Mouse (Mus musculus) kidney, postnatal 0 days (tissue): ENCODE results near the gene Krt86. TPM values are rescaled to one million over a fixed set of nuclear protein-coding genes. Genes with fewer than 3 reads are reported as not detected.
A peak's percentile ranks its signal among the peaks of the same experiment; 100 is the strongest.

ENCODE experiments used
- ATAC-seq: fragments of 200-750 bp; cut with Nextera tagmentation; replicated peaks from 2 replicates; pipeline ENCODE4 v1.8.0; 2017; ENCODE audit warnings: low read depth, moderate number of reproducible peaks, moderate TSS enrichment, moderate library complexity; ENCODE audit not compliant: low FRiP score
- DNase-seq: peaks from one replicate; pipeline ENCODE4 v3.0.0-alpha.2; 2016; ENCODE audit warnings: low spot score
- H3K27ac ChIP-seq: fragments of 300-500 bp; sonication (generic); 2 replicates; pipeline ENCODE4 v1.5.1; 2014; ENCODE audit warnings: mild to moderate bottlenecking
- H3K27me3 ChIP-seq: fragments of 300-500 bp; sonication (generic); 2 replicates; pipeline ENCODE4 v1.6.1; 2014; ENCODE audit warnings: low read length, mixed read lengths; ENCODE audit not compliant: insufficient read depth
- H3K36me3 ChIP-seq: fragments of 300-500 bp; sonication (generic); 2 replicates; pipeline ENCODE4 v1.6.1; 2014; ENCODE audit warnings: low read length, mixed read lengths; ENCODE audit not compliant: insufficient read depth
- H3K4me1 ChIP-seq: fragments of 300-500 bp; sonication (generic); replicated peaks from 2 replicates; pipeline ENCODE4 v1.6.1; 2014; ENCODE audit warnings: antibody characterized with exemption, low read length, mixed read lengths; ENCODE audit not compliant: insufficient read depth
- H3K4me2 ChIP-seq: fragments of 300-500 bp; sonication (generic); 2 replicates; pipeline ENCODE4 v1.6.1; 2014; ENCODE audit warnings: mild to moderate bottlenecking, low read length, moderate library complexity, mixed read lengths
- H3K4me3 ChIP-seq: fragments of 300-500 bp; sonication (generic); replicated peaks from 2 replicates; pipeline ENCODE4 v1.5.1; 2014; ENCODE audit warnings: low read depth, low read length
- H3K9ac ChIP-seq: fragments of 300-500 bp; sonication (generic); 2 replicates; pipeline ENCODE4 v1.6.1; 2014; ENCODE audit warnings: low read depth, low read length
- H3K9me3 ChIP-seq: fragments of 300-500 bp; sonication (generic); replicated peaks from 2 replicates; pipeline ENCODE4 v1.6.1; 2016; ENCODE audit warnings: low read length, inconsistent platforms, mixed read lengths
- CTCF ChIP-seq: IDR thresholded peaks from 2 replicates; pipeline ENCODE4 v1.5.1; 2016; ENCODE audit warnings: antibody characterized with exemption, low read depth, mild to moderate bottlenecking, moderate library complexity
- WGBS: fragments of 180-500 bp; shearing (Covaris S2); extraction: QIAGEN DNeasy Blood & Tissue Kit; methylation state at CpG from one replicate; pipeline ENCODE4 v1.1.7; 2014; 5-methylcytosine and 5-hydroxymethylcytosine counted together
- polyA plus RNA-seq: library from polyadenylated mRNA; unstranded; fragments of >200 nt; fragmentation: Nextera tagmentation; extraction: Ambion mirVana; gene quantifications from 2 replicates; pipeline ENCODE4 v1.2.1, GENCODE M21; 2015

The Krt86 gene
- polyA plus RNA-seq = not detected in 2 replicates

GRCm38 (mm10) chr15:101472952-101473528, at the start of gene Krt86:
Gene Krt86 (plus strand): TSS chr15:101473478.
- Histone ChIP-seq H3K27ac (no peak within 1 kb of the TSS), H3K4me1 (no peaks in the 10 kb centered on the region), H3K27me3 (no peaks in the 10 kb centered on the region), H3K9me3 (no peaks in the 10 kb centered on the region), H3K4me2 (no peak within 1 kb of the TSS), H3K4me3 (no peak within 1 kb of the TSS), H3K36me3 (no peaks in the 10 kb centered on the region), H3K9ac (no peak within 1 kb of the TSS)
- peak; percentile 80 for DNase-seq
- TF ChIP-seq CTCF = no peak
- ATAC-seq = no peak
- 17% methylated on average over 10 of the region's 10 CpGs for WGBS

GRCm38 (mm10) chr15:101424914-101425313, 48.4 kb upstream of the Krt86 start:
- H3K36me3 ChIP-seq = no peaks in the 10 kb centered on the region
- H3K4me2 ChIP-seq = no peak overlapping the region
- ATAC-seq (no peak), DNase-seq (no peak)
- no peaks in the 10 kb centered on the region for H3K4me1 ChIP-seq
- no peaks in the 10 kb centered on the region for H3K27me3 ChIP-seq
- WGBS = 13% methylated on average over 5 of the region's 5 CpGs
- no peak for TF ChIP-seq CTCF
- H3K27ac ChIP-seq = no peak overlapping the region
- no peak overlapping the region for H3K9ac ChIP-seq
- no peak overlapping the region for H3K4me3 ChIP-seq
- no peaks in the 10 kb centered on the region for H3K9me3 ChIP-seq

- Histone ChIP-seq H3K27ac (no peak overlapping the region), H3K9ac (no peak overlapping the region), H3K9me3 (no peaks in the 10 kb centered on the region), H3K4me3 (no peak overlapping the region), H3K36me3 (no peaks in the 10 kb centered on the region), H3K27me3 (peaks cover 14% of the 10 kb centered on the region), H3K4me2 (no peak overlapping the region), H3K4me1 (no peaks in the 10 kb centered on the region; the same call in 1 of the 2 replicates)
- DNase-seq = no peak
- whole genome bisulfite sequencing = 86% methylated on average over 7 of the region's 7 CpGs
- no peak for ATAC-seq
- no peak for TF ChIP-seq CTCF
Observed at GRCm38 (mm10) chr15:101436611-101437010, 36.7 kb upstream of the Krt86 start.

- DNase-seq (no peak), ATAC-seq (no peak)
- H3K27me3 ChIP-seq = peaks cover 14% of the 10 kb centered on the region
- peak within 1 kb of the TSS; percentile 41 for H3K4me2 ChIP-seq
- H3K4me1 ChIP-seq = no peaks in the 10 kb centered on the region; the same call in 1 of the 2 replicates
- no peak within 1 kb of the TSS for H3K27ac ChIP-seq
- 2% methylated on average over 34 of the region's 34 CpGs for WGBS
- 0 out of 2 replicates have a peak within 1 kb of the TSS, but pooled peaks have one; percentile 5 for H3K4me3 ChIP-seq
- no peaks in the 10 kb centered on the region for H3K9me3 ChIP-seq
- H3K9ac ChIP-seq = no peak within 1 kb of the TSS
- no peaks in the 10 kb centered on the region for H3K36me3 ChIP-seq
- TF ChIP-seq CTCF = no peak
Observed at GRCm38 (mm10) chr15:101438555-101438954, 34.7 kb upstream of the Krt86 start, which contains the start of gene Krt87. Gene Krt87 (minus strand): TSS chr15:101438804.

- 68% methylated on average over 4 of the region's 4 CpGs for WGBS
- H3K36me3 ChIP-seq = no peaks in the 10 kb centered on the region
- H3K27ac ChIP-seq = no peak overlapping the region
- ATAC-seq (no peak), DNase-seq (no peak)
- H3K9me3 ChIP-seq = no peaks in the 10 kb centered on the region
- no peak overlapping the region for H3K4me3 ChIP-seq
- H3K9ac ChIP-seq = no peak overlapping the region
- TF ChIP-seq CTCF = no peak
- H3K27me3 ChIP-seq = peaks cover 14% of the 10 kb centered on the region
- no peak overlapping the region for H3K4me2 ChIP-seq
- H3K4me1 ChIP-seq = no peaks in the 10 kb centered on the region; the same call in 1 of the 2 replicates
Observed at GRCm38 (mm10) chr15:101440837-101441236, 32.4 kb upstream of the Krt86 start.

GRCm38 (mm10) chr15:101446572-101446971, 26.7 kb upstream of the Krt86 start:
- no peak for TF ChIP-seq CTCF
- no peak overlapping the region for H3K27ac ChIP-seq
- WGBS = 70% methylated on average over 11 of the region's 11 CpGs
- H3K4me2 ChIP-seq = no peak overlapping the region
- ATAC-seq = no peak
- no peaks in the 10 kb centered on the region for H3K36me3 ChIP-seq
- no peak overlapping the region for H3K9ac ChIP-seq
- no peaks in the 10 kb centered on the region for H3K27me3 ChIP-seq
- H3K9me3 ChIP-seq = no peaks in the 10 kb centered on the region
- DNase-seq = no peak
- H3K4me3 ChIP-seq = no peak overlapping the region
- H3K4me1 ChIP-seq = no peaks in the 10 kb centered on the region
